Mouse (Mus musculus): ENCODE results near the gene Wdr83os. TPM values are rescaled to one million over a fixed set of nuclear protein-coding genes. Genes with fewer than 3 reads are reported as not detected.

Gene Wdr83os
- 173 TPM for polyA plus RNA-seq (2017; shearing (Covaris generic))

DNA sequence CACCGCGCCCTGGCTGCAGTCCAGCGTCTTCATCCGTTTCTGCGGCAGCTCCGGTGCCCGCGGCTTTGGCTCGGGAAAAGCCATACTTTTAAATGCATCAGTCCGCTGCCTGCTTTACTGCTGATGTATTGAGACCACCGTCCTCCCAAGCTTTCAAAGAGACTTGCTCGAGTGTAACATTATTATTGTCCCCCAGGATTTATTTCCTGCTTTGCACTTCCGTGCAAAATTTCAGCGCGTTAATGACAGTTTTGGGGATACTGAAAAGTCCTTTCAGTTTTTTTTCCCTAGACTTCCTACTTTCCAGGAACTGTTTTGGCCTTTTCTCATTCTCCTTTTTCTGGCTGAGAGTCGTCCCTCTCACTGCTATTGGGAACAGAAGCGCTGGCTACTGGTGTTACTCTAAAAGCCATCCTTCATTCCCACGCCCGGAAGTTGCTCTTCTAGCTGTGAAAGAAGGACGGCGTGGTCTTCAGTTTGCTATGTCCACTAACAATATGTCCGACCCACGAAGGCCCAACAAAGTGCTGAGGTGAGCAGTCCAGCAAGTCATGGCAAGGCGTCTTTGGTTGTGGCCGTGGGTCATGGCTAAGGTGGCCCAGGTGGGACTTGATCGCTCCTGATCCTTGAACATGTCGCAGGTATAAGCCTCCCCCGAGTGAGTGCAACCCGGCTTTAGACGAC lies at the start of gene Wdr83os:
Wdr83os (plus strand) TSS at position 209 of the 684 bp plus-strand sequence.

GRCm38 (mm10) chr8:85036718-85037365 lies 43.7 kb upstream of the Wdr83os start, which contains the start of gene Tnpo2:
Gene Tnpo2 (plus strand): TSS chr8:85036915.

GRCm38 (mm10) chr8:85059879-85060616 lies 20.5 kb upstream of the Wdr83os start, which contains the start of gene Fbxw9:
Gene Fbxw9 (plus strand): TSS chr8:85060055.

GRCm38 (mm10) chr8:85067982-85068381 lies 12.6 kb upstream of the Wdr83os start, which contains the start of gene Gm5741:
Gene Gm5741 (minus strand): TSS chr8:85067982.

DNA sequence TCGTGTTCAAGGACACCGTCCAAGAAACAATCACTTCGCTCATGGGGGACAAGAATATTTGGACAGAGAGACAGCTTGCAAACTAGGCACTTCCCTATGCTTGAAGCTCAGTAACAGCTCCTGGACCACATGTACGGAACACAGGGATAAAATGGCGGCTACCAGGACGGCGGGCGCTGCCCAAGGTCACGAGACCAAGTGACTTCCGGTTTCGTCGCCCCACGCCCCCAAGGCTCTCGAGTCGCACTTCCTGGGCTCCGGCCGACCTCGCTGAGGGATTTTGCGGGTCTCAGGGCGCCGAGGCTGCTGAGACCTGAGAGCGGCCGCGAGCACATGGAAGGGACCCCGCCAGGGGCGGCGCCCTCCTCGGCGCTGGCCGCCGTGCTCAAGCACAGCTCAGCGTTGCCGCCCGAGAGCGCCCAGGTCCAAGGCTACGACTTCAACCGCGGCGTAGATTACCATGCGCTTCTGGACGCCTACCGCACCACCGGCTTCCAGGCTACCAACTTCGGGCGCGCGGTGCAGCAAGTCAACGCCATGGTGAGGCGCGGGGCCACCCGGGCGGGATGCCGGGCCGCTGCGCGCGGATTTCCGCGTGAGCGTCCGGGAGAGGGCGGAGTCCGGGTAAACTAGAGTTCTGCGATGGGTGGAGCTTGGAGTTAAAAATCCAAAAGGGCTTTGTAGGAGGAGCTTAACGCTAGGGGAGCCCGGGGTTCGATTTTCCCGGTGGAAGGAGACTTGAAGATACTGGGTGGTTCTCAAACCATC lies 8.8 kb upstream of the Wdr83os start, which contains the start of gene Dhps:
Dhps (plus strand) TSS at position 244 of the 768 bp plus-strand sequence.

DNA sequence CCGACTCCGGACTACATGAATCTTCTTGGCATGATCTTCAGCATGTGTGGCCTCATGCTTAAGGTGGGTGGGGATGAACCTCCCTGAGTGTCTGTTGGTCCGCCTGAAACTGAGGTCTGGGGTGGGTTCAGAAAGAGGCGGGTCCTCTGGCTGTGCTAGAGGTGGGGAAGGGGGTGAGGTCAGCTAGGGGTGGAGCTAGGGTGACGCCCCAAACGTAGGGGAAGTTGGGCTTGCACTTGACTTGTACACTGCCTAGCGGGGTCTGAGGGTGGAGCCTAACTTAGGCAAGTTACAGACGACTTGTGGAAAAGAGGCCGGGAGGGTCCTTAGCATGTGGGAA lies 646 bp downstream of the Wdr83os start, which contains the start of gene Wdr83:
Wdr83 (minus strand) TSS at position 91 of the 340 bp plus-strand sequence.

DNA sequence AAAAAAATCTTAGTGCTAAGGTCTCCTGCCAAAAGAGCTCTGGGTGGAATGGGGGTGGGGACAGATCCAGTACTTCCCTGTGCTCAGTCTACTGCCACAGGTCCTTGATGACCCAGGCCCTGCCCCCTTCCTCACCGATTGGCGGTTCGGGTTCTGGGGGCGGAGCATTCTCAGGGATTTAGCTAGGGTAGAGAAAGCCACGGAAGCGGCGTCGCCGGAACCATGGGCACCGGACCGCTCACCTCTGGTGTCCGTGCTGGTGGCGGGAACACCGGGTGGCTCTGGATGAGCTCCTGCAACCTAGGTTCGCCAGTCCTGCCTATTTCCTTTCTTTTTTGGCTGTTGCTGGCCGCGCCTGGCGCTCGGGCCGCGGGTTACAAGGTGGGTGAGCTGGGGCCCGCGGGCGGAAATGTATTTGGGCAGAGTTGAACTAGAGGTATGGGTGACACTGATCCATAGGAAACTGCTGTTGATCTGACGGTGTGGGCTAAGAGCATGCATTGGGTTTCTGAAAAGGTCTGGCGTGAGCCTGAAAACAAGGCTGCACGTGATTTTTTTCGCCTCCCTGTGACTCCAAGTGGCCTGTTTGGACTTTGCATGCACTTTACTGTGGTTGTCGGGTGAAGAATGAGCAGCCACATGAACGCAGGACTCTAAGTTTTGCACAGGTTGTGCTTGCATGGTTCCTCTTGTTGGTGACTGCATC lies 2.7 kb downstream of the Wdr83os start, which contains the start of gene Man2b1:
Man2b1 (plus strand) TSS at position 163 of the 706 bp plus-strand sequence.

GRCm38 (mm10) chr8:85122995-85123394 lies 42.5 kb downstream of the Wdr83os start, which contains the start of gene Zfp791:
Gene Zfp791 (minus strand): TSS chr8:85123095.

Other genes with a start within 250 kb of the Wdr83os start
- gene Gadd45gip1, start 249.2 kb upstream of the Wdr83os start, polyA plus RNA-seq (2017; shearing (Covaris generic)): 33.5 TPM
- gene Rad23a, start 240.1 kb upstream of the Wdr83os start, polyA plus RNA-seq (2017; shearing (Covaris generic)): 212 TPM
- gene Calr, start 233.8 kb upstream of the Wdr83os start, polyA plus RNA-seq (2017; shearing (Covaris generic)): 491 TPM
- gene Farsa, start 223.8 kb upstream of the Wdr83os start, polyA plus RNA-seq (2017; shearing (Covaris generic)): 102 TPM
- gene Syce2, start 208.6 kb upstream of the Wdr83os start, polyA plus RNA-seq (2017; shearing (Covaris generic)): 4.5 TPM
- 39.3 TPM for gene Gcdh, start 186.8 kb upstream of the Wdr83os start, polyA plus RNA-seq (2017; shearing (Covaris generic))
- gene Klf1, start 178.8 kb upstream of the Wdr83os start, polyA plus RNA-seq (2017; shearing (Covaris generic)): 0.16 TPM
- 14.6 TPM for gene Dnase2a, start 172.2 kb upstream of the Wdr83os start, polyA plus RNA-seq (2017; shearing (Covaris generic))
- 1.2 TPM for gene Mast1, start 143.4 kb upstream of the Wdr83os start, polyA plus RNA-seq (2017; shearing (Covaris generic))
- 0.19 TPM for gene Rtbdn, start 133.7 kb upstream of the Wdr83os start, polyA plus RNA-seq (2017; shearing (Covaris generic))
- not detected for gene Gm49661, start 111.3 kb upstream of the Wdr83os start, polyA plus RNA-seq (2017; shearing (Covaris generic))
- gene Prdx2, start 111.2 kb upstream of the Wdr83os start, polyA plus RNA-seq (2017; shearing (Covaris generic)): 181 TPM
- gene Rnaseh2a, start 111.0 kb upstream of the Wdr83os start, polyA plus RNA-seq (2017; shearing (Covaris generic)): 99.4 TPM
- 673 TPM for gene Junb, start 102.0 kb upstream of the Wdr83os start, polyA plus RNA-seq (2017; shearing (Covaris generic))
- gene Hook2, start 90.1 kb upstream of the Wdr83os start, polyA plus RNA-seq (2017; shearing (Covaris generic)): 10.7 TPM
- not detected for gene Best2, start 66.2 kb upstream of the Wdr83os start, polyA plus RNA-seq (2017; shearing (Covaris generic))
- gene Asna1, start 55.5 kb upstream of the Wdr83os start, polyA plus RNA-seq (2017; shearing (Covaris generic)): 52.2 TPM
- gene Trir, start 53.9 kb upstream of the Wdr83os start, polyA plus RNA-seq (2017; shearing (Covaris generic)): 206 TPM
- gene Tnpo2, start 43.8 kb upstream of the Wdr83os start, polyA plus RNA-seq (2017; shearing (Covaris generic)): 34.3 TPM
- 6.5 TPM for gene Fbxw9, start 20.7 kb upstream of the Wdr83os start, polyA plus RNA-seq (2017; shearing (Covaris generic))
- gene Gm5741, start 12.8 kb upstream of the Wdr83os start, polyA plus RNA-seq (2017; shearing (Covaris generic)): 0.81 TPM
- gene Dhps, start 9.0 kb upstream of the Wdr83os start, polyA plus RNA-seq (2017; shearing (Covaris generic)): 92.5 TPM
- gene Wdr83, start 566 bp downstream of the Wdr83os start, polyA plus RNA-seq (2017; shearing (Covaris generic)): 42.2 TPM
- 124 TPM for gene Man2b1, start 2.5 kb downstream of the Wdr83os start, polyA plus RNA-seq (2017; shearing (Covaris generic))
- not detected for gene Zfp791, start 42.4 kb downstream of the Wdr83os start, polyA plus RNA-seq (2017; shearing (Covaris generic))
- gene Cks1brt, start 71.2 kb downstream of the Wdr83os start, polyA plus RNA-seq (2017; shearing (Covaris generic)): 0.13 TPM
- gene Olfr371, start 145.2 kb downstream of the Wdr83os start, polyA plus RNA-seq (2017; shearing (Covaris generic)): not detected
- 24.0 TPM for gene Orc6, start 218.9 kb downstream of the Wdr83os start, polyA plus RNA-seq (2017; shearing (Covaris generic))
- gene Vps35, start 219.1 kb downstream of the Wdr83os start, polyA plus RNA-seq (2017; shearing (Covaris generic)): 101 TPM